In genomic region chr11:94148931-94149491, GRCm38 (mm10) we compare ENCODE assay signal across 8 mouse cellular contexts.
A peak's percentile ranks its signal among the peaks of the same experiment; 100 is the strongest.
DNase-seq lines count a peak whose midpoint lies in the region; ATAC-seq and TF ChIP-seq lines count a peak whose summit lies in the region.

No protein-coding gene starts in this region.

- no peaks in the 10 kb centered on the region for H3K27me3 ChIP-seq in lung, postnatal 0 days (replicated peaks; ENCODE audit: insufficient read depth, low read length)

- peak overlapping the region; percentile 61 for H3K9ac ChIP-seq in ES-E14 (ENCODE audit: insufficient read depth, low read depth, low read length, poor library complexity, severe bottlenecking)
- no peak overlapping the region; the same call in 1 of the 2 replicates for H3K9ac ChIP-seq in lung, postnatal 0 days (replicated peaks; ENCODE audit: low read depth)

- H3K4me1 ChIP-seq in ES-E14 (ENCODE audit: control insufficient read depth in 2 of 2, insufficient read depth in 2 of 2, low read length in 2 of 2, poor library complexity in 1 of 2) = peaks cover 23 to 41% of the 10 kb centered on the region in 2 experiments
- H3K4me1 ChIP-seq in lung, postnatal 0 days (ENCODE audit: insufficient read depth, low read depth, low read length) = peaks cover 3% of the 10 kb centered on the region; the same call in 1 of the 2 replicates

- TF ChIP-seq EP300 in lung, postnatal 0 days (IDR thresholded peaks at IDR 0.05) = no peak

- no peak for ATAC-seq in lung, postnatal 0 days

- H3K36me3 ChIP-seq in ES-E14 (ENCODE audit: control insufficient read depth, insufficient read depth, low read length, poor library complexity, severe bottlenecking) = no peaks in the 10 kb centered on the region
- no peaks in the 10 kb centered on the region for H3K36me3 ChIP-seq in lung, postnatal 0 days (ENCODE audit: insufficient read depth, low read length)

- H3K4me3 ChIP-seq in ES-E14 (ENCODE audit: insufficient read depth in 1 of 2, low read depth in 1 of 2, low read length in 2 of 2, poor library complexity in 1 of 2, severe bottlenecking in 1 of 2) = peak overlapping the region; percentile 41 to 52
- H3K4me3 ChIP-seq in lung, postnatal 0 days (ENCODE audit: low read depth, low read length) = peak overlapping the region; percentile 44

- H3K27ac ChIP-seq in ES-E14 (ENCODE audit: insufficient read depth, low read depth, low read length, poor library complexity, severe bottlenecking) = no peak overlapping the region
- no peak overlapping the region for H3K27ac ChIP-seq in lung, postnatal 0 days (ENCODE audit: low read length)

- TF ChIP-seq CTCF in lung, postnatal 0 days (IDR thresholded peaks at IDR 0.05) = no peak

- no peaks in the 10 kb centered on the region for H3K9me3 ChIP-seq in ES-E14 (ENCODE audit: control insufficient read depth, insufficient read depth, low read depth, low read length)
- no peaks in the 10 kb centered on the region for H3K9me3 ChIP-seq in lung, postnatal 0 days (ENCODE audit: low read length)

- in situ Hi-C loops in ES-E14 (cut with MboI; ENCODE audit: low sequenced_read_pairs in 2 of 2, unreplicated experiment in 2 of 2) = no loop called here

- under 1% methylated on average over 46 of the region's 46 CpGs for WGBS in lung, postnatal 0 days

- DNase-seq in A20 (ENCODE audit: low read depth, low spot score) (peak; percentile 37), ES-E14 (ENCODE audit: low read depth, low spot score) (no peak)
- peak; percentile 57 for DNase-seq in embryo, embryonic 9.5 days (ENCODE audit: extremely low spot score)
- DNase-seq in heart, adult 9 months (ENCODE audit: low spot score in 2 of 2) = peak; percentile 55 to 60
- DNase-seq in kidney, postnatal 25 days = peak; percentile 27 to 54
- peak; percentile 39 for DNase-seq in lung, postnatal 0 days (ENCODE audit: low spot score)
- peak; percentile 78 to 81 for DNase-seq in right cerebral cortex, adult 2 months (ENCODE audit: low spot score in 2 of 2)
- no peak for DNase-seq in spleen, adult 12 weeks (ENCODE audit: low spot score)

- H3K4me2 ChIP-seq in lung, postnatal 0 days (replicated peaks; ENCODE audit: low read depth, low read length) = peak overlapping the region; percentile 83

TF ChIP-seq in ES-E14, 5 proteins besides CTCF, POLR2A, EP300 and RAD21:
- no peak for TF ChIP-seq ZNF384 (IDR thresholded peaks at IDR 0.05; ENCODE audit: low read depth, low read length)
- TF ChIP-seq HCFC1 (IDR thresholded peaks at IDR 0.05; ENCODE audit: borderline replicate concordance, insufficient read depth, low read length) = no peak
- TF ChIP-seq MAFK (IDR thresholded peaks at IDR 0.05; ENCODE audit: insufficient read depth, low read depth, low read length) = no peak
- TF ChIP-seq ZC3H11A (IDR thresholded peaks at IDR 0.05; ENCODE audit: borderline replicate concordance, low read depth, low read length) = no peak
- no peak for TF ChIP-seq CHD2 (IDR thresholded peaks at IDR 0.05; ENCODE audit: low read depth, low read length)

Comparison
In these comparisons a context has a peak if more than half of its experiments do, and no peak if none do; other contexts are left out.
1. DNase-seq: peak in A20 (single experiment), embryo, embryonic 9.5 days (single experiment), heart, adult 9 months (2 of 2), kidney, postnatal 25 days (2 of 2), lung, postnatal 0 days (single experiment) and right cerebral cortex, adult 2 months (2 of 2); none in ES-E14 (single experiment) and spleen, adult 12 weeks (single experiment).